Mouse (Mus musculus) heart, adult 8-10 months (tissue): ENCODE data around the gene Inip. TPM values are rescaled to one million over a fixed set of nuclear protein-coding genes. Genes with fewer than 3 reads are reported as not detected.
A peak's percentile ranks its signal among the peaks of the same experiment; 100 is the strongest.

Experiments used
- DNase-seq: peaks from one replicate; pipeline ENCODE4 v3.0.0; 2022; ENCODE audit warnings: low spot score
- total RNA-seq, 4 experiments: library from RNA; stranded (reverse); gene quantifications; 2 replicates each; pipeline ENCODE4 v1.2.4; 2022

Gene Inip
- total RNA-seq, 4 experiments from 2014 or later = 9.4 to 12.3 (median 10.8) TPM

GRCm38 (mm10) chr4:59772171-59772879 is 29.1 kb downstream of the Inip start:
- no peak for DNase-seq

DNA sequence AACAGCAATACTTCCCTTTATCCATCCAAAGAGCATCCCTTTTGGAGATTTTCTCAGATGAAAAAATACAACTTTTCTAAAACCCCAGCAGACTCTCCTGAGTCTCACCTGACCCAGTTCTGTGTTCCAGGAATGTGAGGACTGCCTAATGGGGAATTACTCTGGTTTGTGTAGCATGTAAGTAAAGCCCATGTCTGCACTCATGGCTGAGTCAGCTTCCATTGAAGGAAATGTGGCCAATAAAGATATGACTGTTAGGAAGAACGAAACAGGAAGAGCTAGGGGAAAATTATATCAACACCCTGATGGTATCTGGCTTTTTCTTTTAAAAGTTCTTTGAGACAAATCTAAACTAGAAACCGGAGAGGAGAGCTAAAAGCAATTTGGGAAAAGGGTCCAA is 33.7 kb downstream of the Inip start:
- DNase-seq = no peak

GRCm38 (mm10) chr4:59765385-59766005 is 35.9 kb downstream of the Inip start:
- DNase-seq = peak; percentile 59

- no peak for DNase-seq
These were observed 36.4 kb downstream of the Inip start for GRCm38 (mm10) chr4:59764950-59765349.

DNA sequence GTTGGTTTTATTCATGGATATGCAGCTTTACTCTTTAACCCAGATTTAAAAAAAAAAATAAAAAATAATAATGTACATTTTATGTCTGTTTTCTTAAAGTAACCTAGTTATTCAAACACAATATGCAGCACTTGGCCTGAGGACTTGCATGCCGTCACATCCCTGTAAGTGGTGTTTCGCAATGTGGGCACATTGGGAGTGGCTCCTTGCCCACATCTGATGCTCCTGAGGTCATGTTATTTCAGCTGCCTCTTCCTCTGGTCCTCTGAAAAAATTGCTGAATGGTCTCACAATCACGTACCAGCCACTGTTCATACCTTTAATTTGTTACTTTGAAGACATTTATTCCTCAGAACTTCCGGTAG is 40.0 kb downstream of the Inip start:
- DNase-seq = no peak

GRCm38 (mm10) chr4:59760636-59761364 is 40.6 kb downstream of the Inip start:
- peak; percentile 57 for DNase-seq

GRCm38 (mm10) chr4:59760016-59760415 is 41.4 kb downstream of the Inip start:
- DNase-seq = no peak

- DNase-seq = no peak
These were observed 43.6 kb downstream of the Inip start for GRCm38 (mm10) chr4:59757452-59758435.

DNA sequence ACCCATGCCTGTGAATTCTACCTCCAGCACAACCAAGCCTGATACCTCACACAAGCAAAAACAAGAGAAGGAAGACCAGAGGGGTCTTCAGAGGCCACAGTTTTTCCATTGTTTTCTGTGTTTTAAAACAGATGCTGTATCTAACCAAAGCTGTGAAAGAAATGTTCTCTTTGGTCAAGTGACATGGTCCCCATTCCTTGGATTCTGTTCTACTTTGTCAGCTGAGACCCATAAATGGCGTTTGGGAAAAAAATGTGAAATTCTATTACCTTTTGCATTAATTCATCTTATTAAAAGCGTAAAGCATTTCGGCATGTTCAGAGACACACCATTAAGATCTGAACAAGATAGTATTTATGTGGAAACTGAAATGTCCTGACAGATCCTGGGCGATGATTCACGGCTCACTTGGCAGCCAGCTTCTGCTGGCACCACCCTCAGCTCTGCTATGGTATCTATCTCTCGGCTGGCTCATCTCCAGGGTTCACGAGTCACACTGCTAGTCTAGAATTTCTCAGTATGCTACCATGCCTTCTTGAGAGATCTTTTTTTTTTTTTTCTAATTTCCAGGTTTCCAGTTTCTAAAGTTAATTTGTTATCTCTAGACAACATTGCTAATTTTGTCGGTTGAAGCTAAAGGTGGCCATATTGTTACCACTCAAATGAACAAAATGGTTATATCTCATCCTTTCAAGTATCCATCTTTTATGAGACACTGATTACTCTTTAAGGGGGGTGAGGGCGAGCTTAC is 44.9 kb downstream of the Inip start:
- DNase-seq = peak; percentile 53

DNA sequence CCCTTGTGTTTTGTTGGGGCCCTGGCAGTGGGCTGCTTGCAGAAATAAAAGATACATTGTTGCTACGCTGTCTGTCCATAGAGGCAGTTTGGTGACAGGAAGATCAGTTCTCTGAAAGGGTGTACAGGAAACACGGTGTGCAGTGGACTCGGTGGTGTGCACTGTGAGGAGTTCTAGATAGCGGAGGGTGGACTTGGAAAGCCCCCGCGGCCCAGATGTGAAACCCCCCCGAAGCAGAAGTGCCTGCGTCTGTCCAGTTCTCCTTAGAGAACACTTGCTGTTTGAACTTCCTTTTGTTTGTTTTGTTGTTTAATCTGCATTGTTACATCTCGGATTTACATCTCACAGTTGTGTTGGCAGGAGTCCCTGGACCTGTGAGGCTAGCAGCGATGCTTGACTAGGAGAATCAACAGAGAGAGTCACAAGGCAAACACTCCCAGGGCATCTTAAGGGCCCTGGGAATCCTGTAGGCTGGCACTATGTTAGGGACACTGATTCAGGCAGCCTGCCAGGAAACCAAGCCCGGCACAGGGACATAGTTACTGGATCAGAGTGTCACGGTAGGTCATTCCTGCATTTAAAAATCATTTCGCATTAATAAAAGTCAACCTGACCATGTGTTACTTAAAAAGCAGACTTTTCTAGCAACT is 47.8 kb downstream of the Inip start:
- DNase-seq = peak; percentile 59

GRCm38 (mm10) chr4:59739882-59740281 is 61.5 kb downstream of the Inip start:
- no peak for DNase-seq

DNA sequence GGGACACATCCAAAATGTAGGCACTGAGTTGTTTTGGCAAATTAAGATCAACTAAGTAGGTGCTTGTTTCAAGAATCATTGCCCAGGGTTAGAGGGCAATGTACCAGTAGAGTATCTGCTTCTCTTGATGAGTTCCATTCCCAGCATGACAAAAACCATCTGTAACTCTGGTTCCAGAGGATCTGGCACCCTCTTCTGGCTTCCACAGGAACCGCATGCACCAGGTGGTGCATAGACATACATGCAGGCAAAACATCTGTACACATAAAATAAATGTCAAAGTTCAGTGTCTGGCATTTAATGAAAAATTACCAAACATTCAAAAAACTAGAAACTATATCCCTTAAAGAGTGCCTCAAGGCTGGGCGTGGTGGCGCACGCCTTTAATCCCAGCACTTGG is 62.1 kb downstream of the Inip start:
- no peak for DNase-seq

DNA sequence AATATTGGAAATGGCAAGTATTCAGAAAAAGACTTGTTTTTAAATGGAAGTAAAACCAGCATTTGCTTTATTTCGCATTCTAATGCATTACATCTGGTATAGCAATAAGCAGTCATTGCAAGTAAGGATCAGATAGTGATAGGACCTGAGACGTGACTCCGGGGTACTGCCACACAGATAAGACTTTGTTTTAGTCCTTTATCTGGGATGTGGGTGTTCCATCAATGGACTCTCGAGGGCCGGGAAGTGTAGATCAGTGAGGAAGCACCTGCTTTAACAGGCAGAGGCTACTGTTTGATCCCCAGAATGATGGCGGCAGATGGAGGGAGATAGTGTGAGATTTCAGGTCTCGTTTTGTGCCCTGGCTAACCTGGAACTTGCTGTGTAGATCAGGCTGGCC is 69.8 kb downstream of the Inip start:
- no peak for DNase-seq

DNA sequence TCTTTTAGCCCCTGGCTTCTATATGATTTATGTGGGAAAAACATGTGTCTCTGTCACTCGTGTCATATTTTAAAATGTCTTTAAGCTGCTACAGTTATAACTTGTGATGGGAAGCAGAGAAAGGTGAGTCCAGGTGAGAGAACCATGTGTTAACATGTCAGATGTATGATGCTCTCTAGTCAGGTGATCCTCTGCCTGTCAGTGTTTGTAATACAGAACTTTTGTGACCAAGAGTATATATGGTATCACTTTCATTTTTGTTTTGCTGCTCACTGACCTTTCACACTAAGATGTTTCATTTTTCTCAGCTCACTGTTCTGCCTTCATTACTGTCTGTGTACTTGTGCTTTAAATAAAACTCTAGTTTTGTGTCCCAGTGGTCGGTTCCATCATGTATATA is 72.5 kb downstream of the Inip start:
- DNase-seq = no peak

DNA sequence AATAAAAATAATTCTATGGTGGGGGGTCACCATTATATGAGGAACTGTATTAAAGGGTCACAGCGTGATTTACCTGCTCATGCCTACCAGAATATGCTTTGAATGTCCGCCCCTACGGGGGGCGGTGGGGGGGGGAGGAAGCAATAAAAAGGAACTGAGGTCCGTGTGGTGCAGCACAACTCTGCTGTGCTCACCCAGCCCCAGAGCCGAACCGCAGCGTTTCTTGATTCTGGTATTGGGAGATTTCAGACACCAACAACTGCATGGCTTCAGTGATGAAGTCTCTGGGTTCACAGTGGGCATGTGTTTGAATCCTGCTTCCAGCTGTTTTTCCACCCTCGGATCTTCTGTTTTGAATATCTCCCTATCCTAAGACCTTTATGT is 73.5 kb downstream of the Inip start:
- DNase-seq = no peak

DNA sequence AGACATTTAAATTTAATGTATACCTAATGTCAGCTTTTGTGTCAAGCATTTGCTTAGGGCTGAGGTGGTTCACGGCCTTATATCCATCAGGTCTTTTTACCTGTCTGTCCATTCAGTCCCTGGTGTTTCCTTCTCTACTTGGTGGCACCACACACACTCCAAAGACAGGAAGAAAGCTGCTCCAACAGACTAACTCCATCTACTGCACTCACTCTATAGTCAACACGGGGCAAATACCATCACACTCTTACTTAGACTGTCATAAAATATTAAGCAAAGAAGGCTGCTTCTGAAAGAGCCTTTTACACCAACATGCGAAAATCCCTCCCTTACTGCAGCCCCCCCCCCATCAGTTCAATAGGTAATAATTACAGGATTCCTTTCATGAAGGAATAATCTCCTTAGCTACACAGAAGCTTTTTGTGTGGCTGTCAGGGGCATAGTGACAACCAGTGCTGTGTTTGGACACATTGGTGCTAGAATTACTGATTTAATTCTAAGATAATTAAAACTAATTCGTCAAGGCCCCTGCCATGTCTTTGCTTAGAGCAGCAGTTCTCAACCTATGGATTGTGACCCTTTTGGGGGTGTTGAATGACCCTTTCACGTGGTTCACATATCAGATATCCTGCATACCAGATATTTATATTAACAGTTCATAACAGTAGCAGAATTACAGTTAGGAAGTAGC is 74.1 kb downstream of the Inip start:
- DNase-seq = no peak

DNA sequence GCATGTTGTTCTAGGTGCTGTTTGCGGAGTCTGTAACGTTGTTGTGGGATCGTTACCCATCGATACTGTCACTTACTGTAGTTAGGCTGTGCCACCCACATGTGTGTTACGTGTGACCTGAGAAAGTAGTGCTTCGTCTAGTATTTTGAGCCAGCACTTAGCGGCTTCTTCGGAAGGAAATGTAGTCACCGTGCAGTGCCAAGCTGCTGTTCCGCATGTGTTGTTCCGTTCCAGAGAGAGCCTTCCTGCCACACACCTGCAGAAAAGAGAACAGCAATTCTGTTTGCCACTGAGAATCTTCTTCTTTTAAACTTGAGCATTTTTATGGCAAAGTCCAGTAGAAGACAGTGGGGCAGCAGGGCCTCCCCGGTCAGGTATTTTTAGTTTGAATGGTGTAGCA is 74.9 kb downstream of the Inip start:
- DNase-seq = no peak

DNA sequence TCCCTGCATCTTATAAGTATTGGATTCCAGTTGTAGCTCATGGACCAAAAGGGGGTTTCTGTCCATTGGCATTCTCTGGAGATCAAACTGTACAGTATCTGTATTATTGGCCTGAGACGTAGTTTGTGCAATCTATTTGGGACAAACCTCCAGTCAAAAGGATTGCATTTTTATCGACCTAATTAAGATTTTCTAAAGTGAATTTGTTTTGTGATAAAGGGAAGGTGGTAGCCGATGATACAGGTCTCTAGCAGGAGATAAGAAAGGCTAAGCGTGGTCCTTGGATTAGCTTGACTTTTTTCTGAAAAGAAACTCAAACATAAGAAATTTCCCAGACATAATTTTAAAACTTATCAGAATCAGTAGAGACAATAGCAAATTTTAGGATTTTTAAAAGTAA is 75.8 kb downstream of the Inip start:
- DNase-seq = no peak

- no peak for DNase-seq
These were observed 79.6 kb downstream of the Inip start for GRCm38 (mm10) chr4:59721811-59722210.
